Mouse (Mus musculus) spleen, adult 2 months (tissue): ENCODE data around the gene Galnt17.

Experiments used
- CTCF ChIP-seq: fragments of 200-500 bp; IDR thresholded peaks from 2 replicates; pipeline ENCODE4 v1.5.1; 2011; ENCODE audit warnings: mild to moderate bottlenecking, inconsistent platforms; ENCODE audit not compliant: insufficient read depth, insufficient read length, insufficient replicate concordance; ENCODE audit errors: extremely low read depth
- POLR2A ChIP-seq: fragments of 200-500 bp; IDR thresholded peaks from 2 replicates; pipeline ENCODE4 v1.6.1; 2011; ENCODE audit warnings: low read depth, low read length, inconsistent platforms

DNA sequence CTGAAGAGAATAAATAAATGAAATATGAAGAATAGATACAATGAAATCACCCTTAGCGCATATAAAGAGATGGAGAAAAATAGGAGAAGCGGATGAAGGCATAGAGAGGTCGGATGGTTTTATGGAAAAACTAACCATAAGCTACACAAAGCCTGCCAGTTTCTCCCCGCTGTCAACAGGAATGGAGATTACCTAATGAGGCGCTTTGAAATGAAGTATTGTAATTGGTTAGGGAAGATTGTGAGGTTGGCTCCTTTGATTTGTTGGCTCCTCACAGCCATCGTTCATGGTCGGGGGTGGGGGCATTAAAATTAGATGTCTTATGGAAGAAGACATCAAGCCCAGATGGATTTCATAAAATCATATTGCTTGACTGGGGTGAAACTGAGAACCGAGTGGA is 329.0 kb downstream of the Galnt17 start:
- TF ChIP-seq CTCF: no peak
- no peak for TF ChIP-seq POLR2A
